30 mouse cellular contexts compared by ENCODE assay signal in the genomic region with DNA sequence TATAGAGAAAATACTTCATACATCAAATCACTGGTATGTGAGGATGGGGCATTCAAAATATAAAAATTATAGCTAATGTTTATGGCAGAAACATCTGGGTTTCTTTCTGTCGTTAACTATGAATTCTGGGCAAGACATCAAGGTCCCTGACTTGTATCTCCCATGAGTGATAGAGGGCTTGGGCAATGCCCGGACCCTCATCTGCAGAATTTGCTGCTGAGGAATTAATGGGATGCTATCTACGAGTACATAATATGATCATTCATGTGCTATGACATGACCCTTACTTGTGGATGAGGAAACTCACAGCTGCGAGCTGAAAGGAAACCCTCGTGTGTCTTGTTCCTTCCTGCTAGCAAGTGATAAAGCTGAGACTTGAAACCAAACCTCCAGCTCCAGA. TPM values are rescaled to one million over a fixed set of nuclear protein-coding genes. Genes with fewer than 3 reads are reported as not detected.
"Had no signal": no experiment of that assay in that cellular context is flagged by ENCODE, and none has a peak within 500 bp of the region (broad histone marks: within the 10 kb centered on the region; RNA-seq: fewer than 3 reads in every experiment).

No protein-coding gene starts in this region.

- H3K36me3 ChIP-seq: limb, embryonic 10.5 days; limb, embryonic 12.5 days; limb, embryonic 13.5 days; limb, embryonic 15.5 days; liver, embryonic 12.5 days; liver, embryonic 13.5 days; liver, embryonic 15.5 days; midbrain, embryonic 10.5 days; midbrain, embryonic 12.5 days; midbrain, embryonic 13.5 days; midbrain, embryonic 15.5 days; neural tube, embryonic 12.5 days had no signal

- ATAC-seq: liver, embryonic 12.5 days; liver, postnatal 0 days; lung, postnatal 0 days; midbrain, embryonic 13.5 days; midbrain, embryonic 15.5 days; midbrain, embryonic 16.5 days had no signal

- H3K27me3 ChIP-seq: limb, embryonic 12.5 days; limb, embryonic 13.5 days; limb, embryonic 15.5 days; liver, embryonic 12.5 days; liver, embryonic 13.5 days; liver, embryonic 15.5 days; megakaryocyte, embryonic 14.5 days; midbrain, embryonic 12.5 days; midbrain, embryonic 13.5 days; midbrain, embryonic 15.5 days; neural tube, embryonic 12.5 days had no signal

- H3K9me3 ChIP-seq: limb, embryonic 10.5 days; limb, embryonic 12.5 days; limb, embryonic 13.5 days; limb, embryonic 15.5 days; liver, embryonic 12.5 days; liver, embryonic 13.5 days; liver, embryonic 15.5 days; midbrain, embryonic 10.5 days; midbrain, embryonic 12.5 days; midbrain, embryonic 13.5 days; midbrain, embryonic 15.5 days; neural tube, embryonic 12.5 days had no signal

- H3K4me3 ChIP-seq: left cerebral cortex, adult 2 months; limb, embryonic 10.5 days; limb, embryonic 12.5 days; limb, embryonic 13.5 days; limb, embryonic 15.5 days; liver, embryonic 12.5 days; liver, embryonic 13.5 days; liver, embryonic 15.5 days; megakaryocyte, embryonic 14.5 days; midbrain, embryonic 10.5 days; midbrain, embryonic 12.5 days; midbrain, embryonic 13.5 days; midbrain, embryonic 15.5 days; myocyte; neural tube, embryonic 12.5 days had no signal

- H3K9ac ChIP-seq: limb, embryonic 12.5 days; limb, embryonic 13.5 days; limb, embryonic 15.5 days; liver, embryonic 12.5 days; liver, embryonic 13.5 days; liver, embryonic 14.5 days; liver, embryonic 15.5 days; liver, postnatal 0 days; midbrain, embryonic 12.5 days; midbrain, embryonic 13.5 days; midbrain, embryonic 15.5 days; neural tube, embryonic 12.5 days had no signal

- H3K4me1 ChIP-seq: limb, embryonic 10.5 days; limb, embryonic 12.5 days; limb, embryonic 13.5 days; limb, embryonic 15.5 days; liver, embryonic 12.5 days; liver, embryonic 13.5 days; liver, embryonic 15.5 days; midbrain, embryonic 12.5 days; midbrain, embryonic 13.5 days; midbrain, embryonic 15.5 days; neural tube, embryonic 12.5 days had no signal

- H3K27ac ChIP-seq: left cerebral cortex, adult 2 months; limb, embryonic 10.5 days; limb, embryonic 12.5 days; limb, embryonic 13.5 days; limb, embryonic 15.5 days; liver, embryonic 12.5 days; liver, embryonic 13.5 days; liver, embryonic 14.5 days; liver, embryonic 15.5 days; macrophage; midbrain, embryonic 10.5 days; midbrain, embryonic 12.5 days; midbrain, embryonic 13.5 days; midbrain, embryonic 15.5 days; neural tube, embryonic 12.5 days had no signal

- DNase-seq: layer of hippocampus, postnatal 36 days; left cerebral cortex, postnatal 4 days; liver; liver, embryonic 13.5 days; liver, postnatal 0 days; lung, adult 2 months; lung, postnatal 10 days; lung, postnatal 36 days; midbrain, embryonic 14.5 days had no signal

- H3K4me2 ChIP-seq: limb, embryonic 12.5 days; limb, embryonic 13.5 days; limb, embryonic 15.5 days; liver, embryonic 11.5 days; liver, embryonic 12.5 days; liver, embryonic 13.5 days; liver, embryonic 15.5 days; midbrain, embryonic 11.5 days; midbrain, embryonic 12.5 days; midbrain, embryonic 13.5 days; midbrain, embryonic 15.5 days; neural tube, embryonic 12.5 days had no signal

RNA-seq across cellular contexts. Expression of a gene that starts 5.1 kb away (rescaled TPM):
- polyA plus RNA-seq: liver, adult 2 months; liver, postnatal 0 days; macrophage; myocyte had no signal
